Mouse (Mus musculus): Measurements from ENCODE around the gene Nampt.

- TF ChIP-seq CTCF (IDR thresholded peaks at IDR 0.05; ENCODE audit: borderline replicate concordance, insufficient read depth, low read depth, low read length) (no peak), POLR2A (IDR thresholded peaks at IDR 0.05; ENCODE audit: borderline replicate concordance, insufficient read depth, low read length) (no peak)
Measured at GRCm38 (mm10) chr12:32834781-32835180, 15.4 kb downstream of the Nampt start.
